Mouse (Mus musculus): ENCODE measurements at regions not wholly inside any gene's neighbourhood (a gene's known extent, or its start where the extent isn't known, plus 50 kb on each side); places are given as distances from the start of the nearest gene placed in this dataset.
A peak's percentile ranks its signal among the peaks of the same experiment; 100 is the strongest.

DNA sequence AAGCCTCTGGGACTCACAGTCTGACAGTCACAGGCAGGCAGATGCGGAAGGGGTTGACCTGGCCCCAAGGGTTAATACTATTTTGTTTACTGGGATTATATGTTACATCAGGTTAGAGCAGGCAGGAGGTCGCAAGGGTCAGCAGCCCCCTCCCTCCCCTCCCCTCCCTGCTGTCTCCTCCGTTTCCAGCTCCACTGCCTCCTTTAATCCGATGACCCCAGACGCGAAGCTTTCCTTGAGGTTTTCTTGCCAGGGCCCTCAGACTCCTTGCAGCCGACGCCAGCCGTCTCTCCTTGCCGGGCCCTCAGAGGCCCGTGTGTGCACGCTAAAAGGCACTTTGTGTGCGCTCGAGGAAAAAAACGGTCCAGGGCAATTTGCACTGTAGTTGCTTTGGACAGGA, 438.6 kb downstream of the Med13l start:
- WGBS, result 16% methylated on average over 15 of the region's 15 CpGs
- H3K36me3 ChIP-seq (ENCODE audit: control insufficient read depth, insufficient read depth), result no peaks in the 10 kb centered on the region
- TF ChIP-seq CTCF (IDR thresholded peaks at IDR 0.05; ENCODE audit: low read depth), result no peak
- no peak for ATAC-seq
- H3K4me2 ChIP-seq (replicated peaks; ENCODE audit: low read depth), result no peak overlapping the region
- H3K9me3 ChIP-seq (ENCODE audit: control insufficient read depth), result no peaks in the 10 kb centered on the region
- no peak overlapping the region for H3K4me3 ChIP-seq (ENCODE audit: low read depth, low read length)
- no peaks in the 10 kb centered on the region for H3K4me1 ChIP-seq (replicated peaks; ENCODE audit: control insufficient read depth, insufficient read depth, low read length)
- no peaks in the 10 kb centered on the region for H3K27me3 ChIP-seq (replicated peaks; ENCODE audit: control insufficient read depth, insufficient read depth, low read length)
- no peak overlapping the region for H3K27ac ChIP-seq (ENCODE audit: low read depth, low read length)
- H3K9ac ChIP-seq (ENCODE audit: low read depth, low read length), result no peak overlapping the region

DNA sequence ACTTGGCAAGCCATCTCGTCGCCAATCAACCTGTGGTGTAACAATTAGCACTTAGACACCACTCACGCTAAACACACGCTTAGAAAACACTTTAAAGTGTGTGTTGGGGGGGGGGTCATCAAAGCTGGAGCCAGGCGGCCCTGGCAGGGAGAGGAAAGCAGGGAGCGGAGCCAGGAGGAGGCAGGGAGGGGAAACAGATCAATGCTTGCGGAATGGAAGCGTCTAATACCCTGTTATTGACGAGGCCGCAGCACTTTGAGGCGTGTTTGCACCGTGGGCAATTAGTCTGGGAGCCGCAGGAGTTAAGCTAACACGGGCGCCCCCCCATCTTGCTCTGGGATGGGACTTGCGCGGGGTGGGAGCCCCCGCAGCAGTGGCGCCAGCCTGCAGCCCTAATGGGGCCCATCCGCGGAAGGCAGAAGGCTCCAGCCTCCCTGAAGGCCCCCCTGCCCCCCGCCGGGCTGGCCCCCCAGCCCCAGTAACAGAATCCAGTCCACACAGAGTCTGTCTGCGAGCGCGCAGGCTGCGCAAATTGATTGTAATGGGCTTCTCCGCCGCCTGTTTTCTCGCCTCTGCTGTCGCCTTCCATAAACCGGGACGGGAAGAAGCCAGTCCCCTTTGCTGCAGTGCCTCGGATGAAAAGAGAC, 445.5 kb downstream of the Med13l start:
- Histone ChIP-seq H3K4me2 (replicated peaks; ENCODE audit: low read depth) (peak overlapping the region; percentile 60), H3K4me3 (ENCODE audit: low read depth, low read length) (peak overlapping the region; percentile 16), H3K9ac (ENCODE audit: low read depth, low read length) (0 out of 2 replicates have a peak overlapping the region, but pooled peaks have one; percentile 4), H3K27me3 (replicated peaks; ENCODE audit: control insufficient read depth, insufficient read depth, low read length) (0 out of 2 replicates have a peak, but pooled peaks cover 11% of the 10 kb centered on the region), H3K9me3 (ENCODE audit: control insufficient read depth) (no peaks in the 10 kb centered on the region), H3K4me1 (replicated peaks; ENCODE audit: control insufficient read depth, insufficient read depth, low read length) (no peaks in the 10 kb centered on the region), H3K27ac (ENCODE audit: low read depth, low read length) (no peak overlapping the region), H3K36me3 (ENCODE audit: control insufficient read depth, insufficient read depth) (no peaks in the 10 kb centered on the region)
- TF ChIP-seq CTCF (IDR thresholded peaks at IDR 0.05; ENCODE audit: low read depth), result no peak
- no peak for ATAC-seq
- 14% methylated on average over 31 of the region's 34 CpGs for WGBS

DNA sequence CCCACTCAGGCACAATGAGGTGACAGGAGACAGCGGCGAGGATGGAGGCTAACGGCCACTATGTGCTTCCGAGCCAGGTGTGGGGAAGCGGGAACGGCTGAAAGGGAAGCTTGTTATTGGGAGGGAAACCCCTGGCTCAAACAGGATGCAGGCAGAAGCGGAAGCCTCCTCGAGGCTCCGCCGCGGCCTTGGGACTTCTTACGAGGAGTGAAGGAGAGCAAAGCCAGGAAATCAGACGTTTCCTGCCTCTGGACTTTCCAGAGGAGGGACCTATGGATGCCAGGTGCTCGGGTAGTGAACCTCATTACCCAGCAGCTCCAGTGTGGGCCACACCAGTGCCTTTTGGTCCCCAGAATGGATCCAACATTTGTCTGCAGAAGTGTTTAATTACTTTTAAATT, 449.6 kb downstream of the Med13l start:
- 69% methylated on average over 14 of the region's 14 CpGs for WGBS
- no peak overlapping the region for H3K27ac ChIP-seq (ENCODE audit: low read depth, low read length)

DNA sequence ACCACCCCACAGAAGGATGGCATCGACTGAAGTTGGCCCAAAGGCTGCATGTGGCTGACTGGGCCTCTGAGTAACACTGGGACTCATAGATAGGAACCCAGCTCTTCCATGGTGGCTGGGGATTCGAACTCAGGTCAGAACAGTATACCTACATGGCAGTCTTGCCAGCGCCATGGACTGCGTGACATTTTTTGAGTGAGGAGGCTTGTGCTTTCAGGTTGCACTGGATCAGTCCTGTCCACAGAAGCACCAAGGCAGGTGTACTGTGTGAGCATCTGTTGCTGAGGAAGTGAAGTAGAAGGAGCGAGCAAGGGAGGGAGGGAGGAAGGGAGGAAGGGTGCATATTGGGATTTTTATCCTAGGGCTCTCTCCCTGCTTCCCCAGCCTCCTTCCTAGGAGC, 454.7 kb downstream of the Med13l start:
- no peak overlapping the region for H3K4me2 ChIP-seq (replicated peaks; ENCODE audit: low read depth)
- H3K27me3 ChIP-seq (replicated peaks; ENCODE audit: control insufficient read depth, insufficient read depth, low read length), result no peaks in the 10 kb centered on the region
- H3K4me3 ChIP-seq (ENCODE audit: low read depth, low read length), result no peak overlapping the region
- TF ChIP-seq CTCF (IDR thresholded peaks at IDR 0.05; ENCODE audit: low read depth), result no peak
- no peak for ATAC-seq
- no peak overlapping the region for H3K27ac ChIP-seq (ENCODE audit: low read depth, low read length)
- H3K4me1 ChIP-seq (replicated peaks; ENCODE audit: control insufficient read depth, insufficient read depth, low read length), result no peaks in the 10 kb centered on the region
- WGBS, result 85% methylated on average over 5 of the region's 5 CpGs
- no peak overlapping the region for H3K9ac ChIP-seq (ENCODE audit: low read depth, low read length)
- no peaks in the 10 kb centered on the region for H3K36me3 ChIP-seq (ENCODE audit: control insufficient read depth, insufficient read depth)
- H3K9me3 ChIP-seq (ENCODE audit: control insufficient read depth), result no peaks in the 10 kb centered on the region

More for the DNA sequence above, 449.6 kb downstream of the Med13l start:
- Histone ChIP-seq H3K4me2 (replicated peaks; ENCODE audit: low read depth) (no peak overlapping the region), H3K36me3 (ENCODE audit: control insufficient read depth, insufficient read depth) (no peaks in the 10 kb centered on the region), H3K27me3 (replicated peaks; ENCODE audit: control insufficient read depth, insufficient read depth, low read length) (0 out of 2 replicates have a peak, but pooled peaks cover 11% of the 10 kb centered on the region), H3K9me3 (ENCODE audit: control insufficient read depth) (no peaks in the 10 kb centered on the region), H3K4me1 (replicated peaks; ENCODE audit: control insufficient read depth, insufficient read depth, low read length) (no peaks in the 10 kb centered on the region), H3K4me3 (ENCODE audit: low read depth, low read length) (no peak overlapping the region), H3K9ac (ENCODE audit: low read depth, low read length) (no peak overlapping the region)
- no peak for TF ChIP-seq CTCF (IDR thresholded peaks at IDR 0.05; ENCODE audit: low read depth)
- no peak for ATAC-seq

DNA sequence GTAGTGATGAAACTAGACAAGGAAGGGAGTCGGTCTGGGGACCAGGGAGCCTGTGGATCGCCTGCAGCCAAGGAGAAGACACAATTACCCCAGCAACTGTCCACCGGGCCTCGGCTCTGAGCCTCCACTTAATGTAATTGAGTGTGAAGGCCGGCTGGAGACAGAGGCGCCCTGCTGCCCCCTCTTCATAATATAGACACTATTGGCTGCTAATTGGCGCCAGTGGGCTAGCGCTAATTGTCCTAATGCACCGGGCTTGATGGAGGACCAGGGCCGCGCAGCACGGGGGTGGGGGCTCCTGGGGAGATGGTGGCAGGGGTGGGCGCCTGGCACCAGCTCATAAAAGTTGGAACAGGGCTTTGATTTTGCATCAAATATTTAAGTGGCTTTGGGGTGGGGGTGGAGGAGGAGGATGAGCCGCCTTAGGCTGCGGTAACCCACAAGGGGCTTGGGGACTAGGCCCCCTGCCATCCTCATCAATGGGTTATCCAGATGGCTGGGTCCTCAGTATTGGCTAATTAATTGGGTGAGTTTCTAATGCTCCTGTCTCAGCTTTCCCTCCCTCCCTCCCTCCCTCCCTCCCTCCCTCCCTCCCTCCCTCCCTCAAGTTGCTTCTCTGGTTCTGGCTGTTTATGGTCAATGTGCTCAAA, 455.3 kb downstream of the Med13l start:
- ATAC-seq, result no peak
- no peaks in the 10 kb centered on the region for H3K36me3 ChIP-seq (ENCODE audit: control insufficient read depth, insufficient read depth)
- H3K4me2 ChIP-seq (replicated peaks; ENCODE audit: low read depth), result no peak overlapping the region
- no peak overlapping the region for H3K4me3 ChIP-seq (ENCODE audit: low read depth, low read length)
- no peak overlapping the region for H3K27ac ChIP-seq (ENCODE audit: low read depth, low read length)
- no peak for TF ChIP-seq CTCF (IDR thresholded peaks at IDR 0.05; ENCODE audit: low read depth)
- no peaks in the 10 kb centered on the region for H3K4me1 ChIP-seq (replicated peaks; ENCODE audit: control insufficient read depth, insufficient read depth, low read length)
- 58% methylated on average over 15 of the region's 15 CpGs for WGBS
- no peak overlapping the region for H3K9ac ChIP-seq (ENCODE audit: low read depth, low read length)
- H3K27me3 ChIP-seq (replicated peaks; ENCODE audit: control insufficient read depth, insufficient read depth, low read length), result no peaks in the 10 kb centered on the region
- H3K9me3 ChIP-seq (ENCODE audit: control insufficient read depth), result no peaks in the 10 kb centered on the region

DNA sequence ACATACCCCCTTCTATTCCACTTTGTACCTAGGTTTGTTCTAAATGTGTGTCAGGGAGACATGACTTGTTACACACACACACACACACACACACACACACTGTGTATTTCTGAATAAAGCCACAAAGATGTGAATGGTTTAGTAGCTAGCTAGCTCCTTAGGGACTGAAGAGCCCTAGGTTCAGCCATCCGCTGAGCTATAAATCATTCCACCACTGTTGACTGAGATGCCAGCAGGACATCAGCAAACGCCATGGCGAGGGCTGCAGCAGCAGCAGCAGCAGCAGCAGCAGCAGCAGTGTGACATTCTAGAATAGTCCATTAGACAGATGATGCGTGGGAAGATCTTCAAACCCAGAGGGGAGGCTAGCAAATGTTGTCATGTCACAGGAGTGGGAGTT, 455.9 kb downstream of the Med13l start:
- H3K4me1 ChIP-seq (replicated peaks; ENCODE audit: control insufficient read depth, insufficient read depth, low read length), result no peaks in the 10 kb centered on the region
- no peak overlapping the region for H3K4me2 ChIP-seq (replicated peaks; ENCODE audit: low read depth)
- WGBS, result 62% methylated on average over 4 of the region's 4 CpGs
- H3K27me3 ChIP-seq (replicated peaks; ENCODE audit: control insufficient read depth, insufficient read depth, low read length), result no peaks in the 10 kb centered on the region
- no peak overlapping the region for H3K9ac ChIP-seq (ENCODE audit: low read depth, low read length)
- no peak for ATAC-seq
- H3K9me3 ChIP-seq (ENCODE audit: control insufficient read depth), result no peaks in the 10 kb centered on the region
- no peaks in the 10 kb centered on the region for H3K36me3 ChIP-seq (ENCODE audit: control insufficient read depth, insufficient read depth)
- TF ChIP-seq CTCF (IDR thresholded peaks at IDR 0.05; ENCODE audit: low read depth), result no peak
- H3K27ac ChIP-seq (ENCODE audit: low read depth, low read length), result no peak overlapping the region
- no peak overlapping the region for H3K4me3 ChIP-seq (ENCODE audit: low read depth, low read length)
